Mouse (Mus musculus): ENCODE measurements around the gene Fam171a2.
"Not testable (repeated sequence)": the region's sequence is repeated elsewhere in the genome, so short reads cannot be mapped to it uniquely, and the experiment has no call there.

The Fam171a2 gene

DNA sequence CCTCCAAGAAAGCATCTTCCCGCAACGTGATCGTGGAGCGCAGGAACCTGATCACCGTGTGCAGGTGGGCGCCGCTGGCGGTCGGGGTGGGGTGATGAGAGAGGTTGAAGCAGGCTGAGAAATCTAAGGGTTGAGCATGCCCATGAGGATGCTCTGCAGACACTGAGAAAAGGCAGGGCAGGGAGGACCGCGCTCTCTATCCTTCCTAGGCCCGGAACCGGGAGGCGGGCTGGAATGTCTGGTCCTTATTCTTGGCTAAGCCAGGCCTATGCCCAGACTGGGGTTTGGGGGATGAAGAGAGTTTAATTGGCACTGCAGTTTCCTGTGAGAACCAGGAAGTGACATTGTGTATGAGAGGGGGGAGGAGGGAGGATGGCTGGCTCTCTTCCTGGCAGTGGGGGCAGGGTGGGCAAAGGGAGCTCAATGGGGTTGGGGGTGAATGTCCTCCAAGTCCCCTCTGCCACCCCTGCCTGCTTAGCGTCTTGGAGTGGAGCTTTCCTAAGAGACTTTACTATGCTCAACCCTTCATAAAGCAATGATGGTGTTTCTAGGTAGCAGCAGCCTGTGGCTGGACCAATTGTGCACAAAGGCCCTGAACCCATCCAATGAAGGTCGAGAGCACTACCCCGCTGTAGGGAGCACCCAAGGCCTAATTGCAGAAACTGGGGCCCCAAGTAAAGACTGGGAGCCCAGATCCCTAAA lies 53.6 kb downstream of the Fam171a2 start:
- DNase-seq (ENCODE audit: low spot score), result no peak

DNA sequence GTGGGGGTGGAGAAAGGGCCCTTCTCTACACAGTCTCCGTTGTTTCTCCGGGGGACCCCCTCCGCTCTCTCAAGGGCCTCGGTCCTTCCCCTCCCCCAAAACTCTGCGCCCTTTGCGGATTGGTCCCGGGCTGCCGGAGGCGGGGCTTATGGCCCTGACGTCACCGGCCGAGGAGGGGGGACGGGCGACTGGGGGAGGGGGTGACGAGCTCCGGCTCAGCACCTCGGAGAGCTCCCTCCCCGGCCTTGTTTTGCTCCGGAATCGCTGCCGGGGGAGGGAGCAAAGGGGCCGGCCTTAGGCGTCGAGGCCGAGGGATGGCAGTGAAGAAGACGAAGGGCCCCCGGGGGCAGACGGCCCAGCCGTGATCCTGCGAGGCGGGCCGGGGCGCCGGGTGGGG lies 54.2 kb downstream of the Fam171a2 start, which contains the start of gene Rundc3a:
TSS of gene Rundc3a (plus strand) at position 166 of the 397 bp plus-strand sequence.
- DNase-seq (ENCODE audit: low spot score), result peak; percentile 87

DNA sequence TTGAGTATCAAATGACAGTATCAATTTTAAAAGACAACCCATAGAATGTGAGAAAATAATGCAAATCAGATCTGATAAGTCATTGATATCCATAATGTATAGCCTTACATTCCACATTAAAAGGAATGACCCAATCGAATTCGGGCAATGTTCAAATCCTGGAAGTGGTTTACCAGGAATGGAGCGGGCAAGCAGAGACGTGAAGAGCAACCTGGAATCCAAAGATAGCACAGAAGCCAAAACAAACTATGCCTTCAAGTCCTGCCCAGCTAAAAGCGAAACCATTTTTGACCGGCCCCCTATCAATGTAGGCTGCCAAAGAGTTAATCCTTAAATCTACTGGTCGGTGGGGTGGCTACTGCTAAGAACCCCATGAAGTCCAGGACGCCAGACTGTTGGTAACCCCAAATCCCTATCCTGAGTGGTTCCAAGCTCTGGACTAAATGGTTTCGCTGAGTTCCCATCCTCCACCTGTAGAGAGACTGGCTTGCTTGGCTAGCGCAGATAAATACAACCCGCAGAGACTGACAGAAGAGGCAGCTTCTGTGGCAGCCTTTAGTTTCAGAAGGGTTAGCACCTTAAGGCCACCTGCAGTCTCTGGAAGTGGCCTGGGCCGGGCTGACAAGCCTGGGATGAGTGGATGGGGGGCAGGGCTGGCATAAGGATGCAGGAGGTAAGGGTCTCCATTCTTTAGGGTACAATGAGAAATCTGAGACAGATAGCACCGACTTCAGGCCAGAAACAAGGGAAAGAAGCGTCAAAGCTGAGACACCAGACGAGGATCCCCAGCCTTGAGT lies 54.8 kb downstream of the Fam171a2 start:
- DNase-seq (ENCODE audit: low spot score), result no peak

DNA sequence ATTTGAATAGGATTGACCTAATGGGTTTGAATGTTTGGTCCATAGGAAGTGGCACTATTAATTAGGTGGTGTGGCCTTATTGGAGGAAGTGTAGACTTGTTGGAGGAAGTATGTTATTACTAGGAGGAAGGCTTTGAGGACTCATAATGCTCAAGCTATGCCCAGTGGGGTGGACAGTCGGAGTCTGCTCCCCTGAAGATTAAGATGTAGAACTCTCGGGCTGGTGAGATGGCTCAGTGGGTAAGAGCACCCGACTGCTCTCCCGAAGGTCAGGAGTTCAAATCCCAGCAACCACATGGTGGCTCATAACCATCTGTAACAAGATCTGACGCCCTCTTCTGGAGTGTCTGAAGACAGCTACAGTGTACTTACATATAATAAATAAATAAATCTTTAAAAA lies 58.0 kb downstream of the Fam171a2 start:
- not testable (repeated sequence) for DNase-seq (ENCODE audit: low spot score)

Measured in embryo, embryonic 10 days (tissue).